Mouse (Mus musculus): Measurements from ENCODE around the gene Herc1. TPM values are rescaled to one million over a fixed set of nuclear protein-coding genes. Genes with fewer than 3 reads are reported as not detected.

Gene Herc1
- 30.4 and 31.0 TPM in 2 replicates for polyA plus RNA-seq (2014; fragmentation: Nextera tagmentation; extraction: Ambion mirVana)

DNA sequence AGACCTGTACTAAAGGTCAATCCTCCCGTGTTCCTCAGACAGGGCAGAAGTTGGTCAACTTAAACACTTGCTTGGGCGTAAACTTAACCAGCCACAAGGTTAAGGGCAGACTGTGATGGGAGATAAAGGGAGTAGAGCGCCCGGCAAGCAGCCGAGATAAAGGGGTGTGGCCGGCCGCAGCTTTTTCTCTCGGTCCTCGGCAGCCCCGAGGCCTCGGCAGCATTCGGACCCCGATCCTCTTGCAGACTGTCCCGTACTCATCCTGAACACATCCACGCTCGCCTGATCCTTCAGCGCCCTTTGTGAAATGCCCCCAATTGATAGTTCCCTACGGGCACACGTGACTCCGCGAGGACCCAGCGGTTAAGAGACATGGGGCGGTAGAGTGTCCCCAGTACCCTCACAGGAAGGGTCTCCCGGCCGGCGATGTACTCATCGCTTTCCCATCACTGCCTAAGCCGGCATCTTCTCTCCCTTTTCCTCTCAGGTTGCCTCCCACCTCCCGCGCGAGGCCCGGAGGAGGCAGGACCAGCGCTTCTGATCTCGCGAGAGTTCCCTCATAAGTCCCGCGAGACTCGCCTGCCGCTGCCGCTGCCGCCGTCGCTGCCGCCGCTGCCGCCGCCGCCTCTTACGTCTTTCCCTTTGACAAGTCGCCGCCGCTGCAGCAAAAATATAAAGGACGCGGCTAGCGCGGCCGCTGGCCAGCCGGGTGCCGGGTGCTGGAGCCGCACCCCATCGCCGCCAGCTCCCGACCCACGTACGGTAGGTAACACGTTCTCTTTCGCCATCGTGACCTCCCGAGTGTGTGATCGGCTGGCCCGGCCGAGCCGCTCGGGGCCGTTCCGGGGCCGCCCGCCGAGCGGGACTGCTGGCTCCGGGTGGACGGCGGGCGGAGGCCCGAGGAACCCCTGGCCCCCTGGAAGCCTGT, at the start of gene Herc1:
Gene Herc1 (plus strand): TSS at position 591 of the 928 bp plus-strand sequence.
- ATAC-seq (replicated peaks; ENCODE audit: low FRiP score), result peak; percentile 92
- under 1% methylated on average over 85 of the region's 85 CpGs for WGBS
- Histone ChIP-seq H3K27me3 (replicated peaks; ENCODE audit: control insufficient read depth, insufficient read depth, low read length) (no peaks in the 10 kb centered on the region), H3K4me2 (peak within 1 kb of the TSS; percentile 95), H3K9ac (ENCODE audit: low read depth, low read length) (peak within 1 kb of the TSS; percentile 97), H3K9me3 (ENCODE audit: control insufficient read depth, low read length) (no peaks in the 10 kb centered on the region), H3K27ac (ENCODE audit: low read depth, low read length) (peak within 1 kb of the TSS; percentile 99), H3K36me3 (ENCODE audit: control insufficient read depth, insufficient read depth, low read length) (no peaks in the 10 kb centered on the region), H3K4me3 (ENCODE audit: low read depth, low read length) (peak within 1 kb of the TSS; percentile 98), H3K4me1 (replicated peaks; ENCODE audit: control insufficient read depth, insufficient read depth, low read length) (peaks cover 34% of the 10 kb centered on the region)
- peak; percentile 94 for DNase-seq (ENCODE audit: low spot score)

DNA sequence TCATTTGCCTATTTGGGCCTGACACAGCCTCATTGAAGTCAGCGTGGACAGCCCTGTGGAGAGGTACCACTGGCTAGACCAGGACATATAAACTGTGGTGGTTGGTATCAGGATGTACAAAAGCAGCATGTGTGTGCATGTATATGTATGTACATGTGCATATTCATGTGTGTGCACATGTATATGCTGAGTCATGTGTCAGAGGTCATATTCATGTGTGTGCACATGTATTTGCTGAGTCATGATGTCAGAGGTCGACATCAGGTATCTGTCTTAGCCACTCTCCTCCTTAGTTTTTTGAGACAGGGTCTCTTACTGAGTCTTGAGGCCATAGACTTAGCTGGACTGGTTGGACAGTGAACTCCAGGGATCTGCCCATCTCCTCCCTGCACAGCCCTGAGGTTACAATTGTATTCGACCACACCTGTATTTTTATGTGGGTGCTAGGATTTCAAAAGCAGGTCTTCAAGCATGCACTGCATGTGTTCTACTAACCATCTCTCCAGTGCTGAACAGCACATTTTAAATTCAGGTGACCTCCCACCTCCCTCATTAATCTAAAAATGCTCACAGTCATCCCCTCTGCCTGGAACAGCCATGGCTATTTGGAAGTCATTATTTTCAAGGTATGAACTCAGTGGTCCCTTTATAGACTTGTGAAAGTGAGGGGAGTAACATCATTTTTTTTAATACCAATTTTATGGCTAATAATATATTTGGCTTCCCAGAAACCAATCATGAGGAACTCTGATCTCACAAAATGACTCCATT, 45.7 kb upstream of the Herc1 start:
- H3K4me2 ChIP-seq, result peak overlapping the region; percentile 57; the same call in 1 of the 2 replicates
- no peak for DNase-seq (ENCODE audit: low spot score)
- no peak for ATAC-seq (replicated peaks; ENCODE audit: low FRiP score)

DNA sequence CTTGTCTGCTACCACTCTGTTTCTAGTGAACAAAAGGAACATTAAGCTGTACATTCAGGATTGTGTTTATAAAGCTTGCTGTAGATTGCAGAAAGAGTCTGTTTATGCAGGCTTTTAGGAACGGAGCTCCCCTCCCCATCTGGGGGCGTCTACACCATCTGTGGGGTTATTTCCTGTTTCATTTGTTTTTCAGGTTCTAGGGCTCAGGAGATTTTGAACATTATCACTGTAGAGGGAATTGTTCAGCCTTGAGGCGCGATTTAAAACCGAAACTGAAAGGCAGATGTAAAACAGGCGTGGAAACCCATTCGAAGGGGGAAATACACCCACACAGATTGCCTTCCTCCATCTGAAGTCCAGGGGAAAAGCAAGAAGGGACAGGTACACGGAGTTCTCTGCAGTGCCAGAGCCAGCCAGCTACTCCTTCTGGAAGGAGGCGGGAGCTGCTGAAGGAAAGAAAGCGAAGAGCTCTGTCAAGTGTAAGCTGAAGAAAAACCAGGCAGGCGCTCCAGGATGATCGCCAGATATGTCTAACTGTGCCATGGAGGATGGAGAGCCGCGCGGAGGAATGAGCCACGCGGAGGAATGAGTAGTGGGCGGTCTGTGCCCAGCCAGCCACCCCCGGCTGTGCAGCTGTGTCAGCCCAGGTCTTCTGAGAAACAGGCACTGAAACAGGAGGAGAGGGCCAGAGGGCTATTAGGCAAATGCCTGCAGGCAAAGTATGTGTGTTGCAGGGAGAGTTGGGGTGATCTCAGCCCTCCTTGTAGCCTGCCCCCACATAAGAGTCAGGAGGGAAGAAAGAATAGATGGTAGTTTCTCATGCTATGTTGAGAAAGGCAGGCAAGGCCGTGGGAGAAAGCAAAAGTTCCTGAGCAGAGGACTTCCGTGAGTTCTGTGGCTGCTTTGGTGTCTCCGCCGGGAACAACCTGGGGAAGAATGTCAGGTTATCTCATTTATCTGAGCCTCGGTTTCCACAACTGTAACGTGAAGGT, 44.8 kb upstream of the Herc1 start:
- H3K4me3 ChIP-seq (ENCODE audit: low read depth, low read length), result peak overlapping the region; percentile 38
- DNase-seq (ENCODE audit: low spot score) (no peak), ATAC-seq (replicated peaks; ENCODE audit: low FRiP score) (no peak)
- H3K27ac ChIP-seq (ENCODE audit: low read depth, low read length), result peak overlapping the region; percentile 34; the same call in 1 of the 2 replicates
- 46% methylated on average over 25 of the region's 25 CpGs for WGBS
- H3K9me3 ChIP-seq (ENCODE audit: control insufficient read depth, low read length), result no peaks in the 10 kb centered on the region
- no peaks in the 10 kb centered on the region for H3K4me1 ChIP-seq (replicated peaks; ENCODE audit: control insufficient read depth, insufficient read depth, low read length)
- no peaks in the 10 kb centered on the region for H3K36me3 ChIP-seq (ENCODE audit: control insufficient read depth, insufficient read depth, low read length)
- H3K4me2 ChIP-seq, result peak overlapping the region; percentile 57
- no peaks in the 10 kb centered on the region for H3K27me3 ChIP-seq (replicated peaks; ENCODE audit: control insufficient read depth, insufficient read depth, low read length)
- no peak overlapping the region; the same call in 1 of the 2 replicates for H3K9ac ChIP-seq (ENCODE audit: low read depth, low read length)

More for the DNA sequence above, 45.7 kb upstream of the Herc1 start:
- Histone ChIP-seq H3K4me3 (ENCODE audit: low read depth, low read length) (no peak overlapping the region), H3K4me1 (replicated peaks; ENCODE audit: control insufficient read depth, insufficient read depth, low read length) (no peaks in the 10 kb centered on the region), H3K36me3 (ENCODE audit: control insufficient read depth, insufficient read depth, low read length) (no peaks in the 10 kb centered on the region), H3K9ac (ENCODE audit: low read depth, low read length) (no peak overlapping the region), H3K9me3 (ENCODE audit: control insufficient read depth, low read length) (no peaks in the 10 kb centered on the region), H3K27me3 (replicated peaks; ENCODE audit: control insufficient read depth, insufficient read depth, low read length) (no peaks in the 10 kb centered on the region), H3K27ac (ENCODE audit: low read depth, low read length) (no peak overlapping the region)
- 86% methylated on average over 3 of the region's 3 CpGs for WGBS

DNA sequence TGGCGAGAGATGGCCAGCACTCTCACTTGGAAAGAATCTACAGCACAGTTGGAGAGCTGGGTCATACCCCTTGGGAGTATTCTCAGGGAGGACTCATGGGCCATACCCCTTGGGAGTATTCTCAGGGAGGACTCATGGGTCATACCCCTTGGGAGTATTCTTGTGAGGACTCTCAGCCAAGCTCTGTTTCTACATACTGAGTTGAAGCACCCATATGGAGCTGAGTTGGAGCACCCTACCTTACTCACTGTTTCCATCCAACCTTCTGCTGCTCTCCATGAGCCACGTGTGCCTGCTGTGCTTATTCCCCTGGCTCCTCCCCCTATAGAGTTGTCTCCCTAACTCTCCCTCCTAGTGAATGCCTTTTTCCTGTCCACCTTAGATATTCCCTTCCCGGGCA, 43.8 kb upstream of the Herc1 start:
- Histone ChIP-seq H3K4me3 (ENCODE audit: low read depth, low read length) (no peak overlapping the region), H3K4me1 (replicated peaks; ENCODE audit: control insufficient read depth, insufficient read depth, low read length) (no peaks in the 10 kb centered on the region), H3K27me3 (replicated peaks; ENCODE audit: control insufficient read depth, insufficient read depth, low read length) (no peaks in the 10 kb centered on the region), H3K9me3 (ENCODE audit: control insufficient read depth, low read length) (no peaks in the 10 kb centered on the region), H3K27ac (ENCODE audit: low read depth, low read length) (no peak overlapping the region), H3K4me2 (no peak overlapping the region), H3K9ac (ENCODE audit: low read depth, low read length) (no peak overlapping the region), H3K36me3 (ENCODE audit: control insufficient read depth, insufficient read depth, low read length) (no peaks in the 10 kb centered on the region)
- no peak for ATAC-seq (replicated peaks; ENCODE audit: low FRiP score)
- no peak for DNase-seq (ENCODE audit: low spot score)
- 76% methylated on average over 3 of the region's 3 CpGs for WGBS

DNA sequence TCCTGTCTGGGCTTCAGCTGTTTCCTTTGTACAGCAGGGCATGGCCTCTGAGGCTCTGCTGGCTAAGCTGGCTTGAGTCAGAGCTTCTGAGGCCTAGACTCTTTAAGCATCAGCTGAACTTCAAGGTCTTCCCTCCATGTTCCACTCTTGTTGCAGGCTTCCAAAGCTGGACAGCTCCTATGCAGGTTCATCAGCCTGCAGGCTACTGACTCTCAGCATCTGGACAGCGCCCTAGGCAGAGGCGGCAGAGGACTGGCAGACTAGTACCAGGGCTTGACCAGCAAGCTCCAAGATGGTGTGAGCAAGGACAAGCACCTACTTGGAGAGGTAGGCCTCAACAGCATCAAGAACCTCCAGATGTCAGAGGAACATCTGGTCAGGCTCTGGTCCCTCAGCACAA, 42.9 kb upstream of the Herc1 start:
- Histone ChIP-seq H3K27ac (ENCODE audit: low read depth, low read length) (no peak overlapping the region), H3K4me3 (ENCODE audit: low read depth, low read length) (no peak overlapping the region), H3K9ac (ENCODE audit: low read depth, low read length) (no peak overlapping the region), H3K4me2 (no peak overlapping the region), H3K9me3 (ENCODE audit: control insufficient read depth, low read length) (no peaks in the 10 kb centered on the region), H3K4me1 (replicated peaks; ENCODE audit: control insufficient read depth, insufficient read depth, low read length) (no peaks in the 10 kb centered on the region), H3K36me3 (ENCODE audit: control insufficient read depth, insufficient read depth, low read length) (no peaks in the 10 kb centered on the region), H3K27me3 (replicated peaks; ENCODE audit: control insufficient read depth, insufficient read depth, low read length) (no peaks in the 10 kb centered on the region)
- DNase-seq (ENCODE audit: low spot score) (peak; percentile 60), ATAC-seq (replicated peaks; ENCODE audit: low FRiP score) (no peak)
- WGBS, result 21% methylated on average over 2 of the region's 2 CpGs

DNA sequence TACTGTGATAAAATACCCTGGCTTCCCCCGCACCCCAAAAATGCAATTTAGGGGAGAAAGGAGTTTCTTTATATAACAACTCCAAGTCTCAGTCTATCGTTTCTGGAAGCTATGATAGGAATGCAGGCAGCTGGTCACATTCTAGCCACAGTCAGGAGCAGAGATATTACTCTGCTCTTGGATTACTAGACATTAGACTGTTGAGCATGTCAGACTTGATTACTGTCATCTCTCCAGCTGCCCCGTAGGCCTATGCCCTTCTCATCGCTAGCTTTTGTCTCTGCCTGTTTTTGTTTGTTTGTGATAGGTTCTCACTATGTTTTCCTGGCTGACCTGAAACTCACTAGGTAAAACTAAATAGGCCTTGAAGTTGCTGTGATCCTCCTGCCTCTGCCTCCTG, 41.5 kb upstream of the Herc1 start:
- 74% methylated on average over 4 of the region's 4 CpGs for WGBS
- Histone ChIP-seq H3K4me3 (ENCODE audit: low read depth, low read length) (no peak overlapping the region), H3K9ac (ENCODE audit: low read depth, low read length) (no peak overlapping the region), H3K4me1 (replicated peaks; ENCODE audit: control insufficient read depth, insufficient read depth, low read length) (no peaks in the 10 kb centered on the region), H3K36me3 (ENCODE audit: control insufficient read depth, insufficient read depth, low read length) (no peaks in the 10 kb centered on the region), H3K9me3 (ENCODE audit: control insufficient read depth, low read length) (no peaks in the 10 kb centered on the region), H3K27me3 (replicated peaks; ENCODE audit: control insufficient read depth, insufficient read depth, low read length) (no peaks in the 10 kb centered on the region), H3K27ac (ENCODE audit: low read depth, low read length) (no peak overlapping the region), H3K4me2 (no peak overlapping the region)
- DNase-seq (ENCODE audit: low spot score), result no peak
- ATAC-seq (replicated peaks; ENCODE audit: low FRiP score), result no peak

DNA sequence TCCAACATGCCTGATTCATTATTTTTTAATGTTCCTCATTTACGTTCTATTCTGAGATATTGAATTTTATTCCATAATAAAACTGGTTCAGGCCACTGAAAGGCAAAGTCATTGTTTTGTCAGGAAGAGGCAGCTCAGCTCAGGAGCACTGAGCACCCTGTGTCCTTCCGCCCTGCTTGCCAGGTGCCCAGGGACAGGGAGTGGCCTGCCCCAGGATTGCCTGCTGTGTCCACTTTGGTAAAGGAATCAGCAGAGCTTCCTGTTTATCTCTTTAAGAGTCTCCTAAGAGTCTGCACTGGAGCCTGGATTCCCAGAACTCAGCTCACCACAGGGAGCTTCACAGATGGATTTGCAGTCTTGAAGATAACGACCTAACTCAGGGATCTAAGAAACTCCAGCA, 38.8 kb upstream of the Herc1 start:
- H3K4me2 ChIP-seq, result no peak overlapping the region
- no peak for ATAC-seq (replicated peaks; ENCODE audit: low FRiP score)
- no peaks in the 10 kb centered on the region for H3K27me3 ChIP-seq (replicated peaks; ENCODE audit: control insufficient read depth, insufficient read depth, low read length)
- no peak overlapping the region for H3K27ac ChIP-seq (ENCODE audit: low read depth, low read length)
- 47% methylated on average over 3 of the region's 3 CpGs for WGBS
- no peaks in the 10 kb centered on the region for H3K4me1 ChIP-seq (replicated peaks; ENCODE audit: control insufficient read depth, insufficient read depth, low read length)
- DNase-seq (ENCODE audit: low spot score), result no peak
- H3K4me3 ChIP-seq (ENCODE audit: low read depth, low read length), result no peak overlapping the region
- no peaks in the 10 kb centered on the region for H3K9me3 ChIP-seq (ENCODE audit: control insufficient read depth, low read length)
- H3K9ac ChIP-seq (ENCODE audit: low read depth, low read length), result no peak overlapping the region
- no peaks in the 10 kb centered on the region for H3K36me3 ChIP-seq (ENCODE audit: control insufficient read depth, insufficient read depth, low read length)

DNA sequence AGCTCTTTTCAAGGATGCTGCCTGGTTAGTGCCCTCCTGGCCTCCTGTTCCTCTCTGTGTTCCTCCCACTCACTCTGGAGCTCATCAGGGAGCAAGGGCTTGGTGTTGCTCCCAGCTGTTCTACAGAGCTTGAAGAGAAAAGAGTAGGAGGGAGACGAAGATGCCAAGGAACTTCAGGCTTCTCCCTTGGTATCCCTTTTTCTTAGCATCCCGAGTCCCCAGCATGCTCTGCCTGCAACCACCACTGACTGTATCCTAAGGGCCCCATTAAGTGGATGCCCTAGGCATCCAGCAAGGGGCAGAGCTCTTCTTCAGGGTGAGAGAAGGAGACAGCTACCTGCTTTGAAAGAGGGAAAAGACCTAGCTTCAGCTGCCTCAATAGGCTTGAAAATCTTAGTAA, 33.6 kb upstream of the Herc1 start:
- WGBS, result 75% methylated on average over 2 of the region's 2 CpGs
- Histone ChIP-seq H3K4me2 (no peak overlapping the region), H3K4me1 (replicated peaks; ENCODE audit: control insufficient read depth, insufficient read depth, low read length) (no peaks in the 10 kb centered on the region), H3K27ac (ENCODE audit: low read depth, low read length) (no peak overlapping the region), H3K4me3 (ENCODE audit: low read depth, low read length) (no peak overlapping the region), H3K27me3 (replicated peaks; ENCODE audit: control insufficient read depth, insufficient read depth, low read length) (no peaks in the 10 kb centered on the region), H3K36me3 (ENCODE audit: control insufficient read depth, insufficient read depth, low read length) (no peaks in the 10 kb centered on the region), H3K9me3 (ENCODE audit: control insufficient read depth, low read length) (no peaks in the 10 kb centered on the region), H3K9ac (ENCODE audit: low read depth, low read length) (no peak overlapping the region)
- DNase-seq (ENCODE audit: low spot score) (no peak), ATAC-seq (replicated peaks; ENCODE audit: low FRiP score) (no peak)

Data from liver, embryonic 11.5 days (tissue).